Mouse (Mus musculus) embryonic facial prominence, embryonic 14.5 days (tissue): ENCODE measurements around the gene Acp2. TPM values are rescaled to one million over a fixed set of nuclear protein-coding genes. Genes with fewer than 3 reads are reported as not detected.

ENCODE experiments used
- ATAC-seq: fragments of 200-750 bp; cut with Nextera tagmentation; 2 replicates; pipeline ENCODE4 v1.8.0; 2017; ENCODE audit warnings: low read depth, moderate number of reproducible peaks, moderate TSS enrichment
- DNase-seq: peaks from one replicate; pipeline ENCODE4 v3.0.0-alpha.2; 2015; ENCODE audit warnings: low spot score
- H3K27ac ChIP-seq: fragments of 300-500 bp; sonication (generic); replicated peaks from 2 replicates; pipeline ENCODE4 v1.5.1; 2014; ENCODE audit warnings: low read depth, mild to moderate bottlenecking, low read length, moderate library complexity
- H3K27me3 ChIP-seq: fragments of 300-500 bp; sonication (generic); replicated peaks from 2 replicates; pipeline ENCODE4 v1.6.1; 2014; ENCODE audit warnings: low read length; ENCODE audit not compliant: control insufficient read depth, insufficient read depth
- H3K36me3 ChIP-seq: fragments of 300-500 bp; sonication (generic); 2 replicates; pipeline ENCODE4 v1.6.1; 2014; ENCODE audit warnings: low read length, mixed read lengths; ENCODE audit not compliant: control insufficient read depth, insufficient read depth
- H3K4me1 ChIP-seq: fragments of 300-500 bp; sonication (generic); 2 replicates; pipeline ENCODE4 v1.6.1; 2014; ENCODE audit warnings: antibody characterized with exemption, low read length; ENCODE audit not compliant: control insufficient read depth, insufficient read depth
- H3K4me2 ChIP-seq: fragments of 300-500 bp; sonication (generic); 2 replicates; pipeline ENCODE4 v1.6.1; 2014; ENCODE audit warnings: low read depth, mild to moderate bottlenecking, low read length, moderate library complexity, mixed read lengths
- H3K4me3 ChIP-seq: fragments of 300-500 bp; sonication (generic); 2 replicates; pipeline ENCODE4 v1.5.1; 2014; ENCODE audit warnings: low read depth, mild to moderate bottlenecking, low read length
- H3K9ac ChIP-seq: fragments of 300-500 bp; sonication (generic); 2 replicates; pipeline ENCODE4 v1.6.1; 2014; ENCODE audit warnings: low read depth, mild to moderate bottlenecking, low read length, moderate library complexity, mixed read lengths
- H3K9me3 ChIP-seq: fragments of 300-500 bp; sonication (generic); 2 replicates; pipeline ENCODE4 v1.6.1; 2016; ENCODE audit warnings: low read length; ENCODE audit not compliant: control insufficient read depth
- WGBS: fragments of 180-500 bp; shearing (Covaris S2); extraction: QIAGEN DNeasy Blood & Tissue Kit; methylation state at CpG from one replicate; pipeline ENCODE4 v1.1.7; 2014; 5-methylcytosine and 5-hydroxymethylcytosine counted together
- polyA plus RNA-seq: library from polyadenylated mRNA; unstranded; fragments of >200 nt; fragmentation: Nextera tagmentation; extraction: Ambion mirVana; gene quantifications from 2 replicates; pipeline ENCODE4 v1.2.1, GENCODE M21; 2014

The Acp2 gene
- polyA plus RNA-seq = 29.4 and 32.3 TPM in 2 replicates

DNA sequence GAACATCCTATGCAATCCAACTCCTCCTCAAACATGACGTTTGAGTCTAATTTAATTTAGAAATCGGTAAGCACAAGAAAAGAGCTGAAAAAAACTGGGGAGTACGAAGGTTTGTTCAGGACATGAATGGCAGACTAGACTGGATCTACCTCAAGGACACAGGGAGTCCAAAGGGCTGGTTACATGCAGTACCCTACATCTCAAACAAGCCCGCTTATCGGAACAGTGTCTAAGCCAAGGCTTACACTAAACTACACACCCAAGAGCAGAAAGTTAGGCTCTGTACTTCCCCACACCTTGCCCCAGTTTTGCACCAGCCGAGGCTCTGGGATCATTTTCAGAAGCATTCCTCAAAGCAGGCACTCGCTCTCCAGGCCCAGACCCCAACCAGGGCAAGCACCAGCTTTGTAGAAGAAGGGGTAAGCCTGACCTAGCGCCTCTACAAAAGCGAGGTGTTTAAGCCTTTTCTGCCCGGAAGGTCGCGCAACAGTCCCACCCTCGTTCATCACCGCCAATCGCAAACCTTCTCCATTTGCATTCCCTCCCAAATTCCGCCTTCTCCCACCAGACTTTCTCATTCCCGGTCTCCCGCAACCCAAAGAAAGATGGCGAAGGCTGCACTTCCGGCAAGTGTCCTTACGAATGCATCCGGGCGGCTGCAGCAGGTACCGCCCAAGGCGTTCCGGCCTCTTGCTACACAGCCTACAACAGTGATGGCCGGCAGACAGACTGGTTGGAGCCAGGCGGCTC is at the start of gene Acp2, which contains the start of gene Nr1h3:
Gene Acp2, plus strand, starts transcription at position 664 of the 750 bp plus-strand sequence.
Gene Nr1h3, minus strand, starts transcription at position 613 of the 750 bp plus-strand sequence.
- WGBS = 1% methylated on average over 27 of the region's 28 CpGs
- peak; percentile 97 for ATAC-seq
- H3K27me3 ChIP-seq = no peaks in the 10 kb centered on the region

DNA sequence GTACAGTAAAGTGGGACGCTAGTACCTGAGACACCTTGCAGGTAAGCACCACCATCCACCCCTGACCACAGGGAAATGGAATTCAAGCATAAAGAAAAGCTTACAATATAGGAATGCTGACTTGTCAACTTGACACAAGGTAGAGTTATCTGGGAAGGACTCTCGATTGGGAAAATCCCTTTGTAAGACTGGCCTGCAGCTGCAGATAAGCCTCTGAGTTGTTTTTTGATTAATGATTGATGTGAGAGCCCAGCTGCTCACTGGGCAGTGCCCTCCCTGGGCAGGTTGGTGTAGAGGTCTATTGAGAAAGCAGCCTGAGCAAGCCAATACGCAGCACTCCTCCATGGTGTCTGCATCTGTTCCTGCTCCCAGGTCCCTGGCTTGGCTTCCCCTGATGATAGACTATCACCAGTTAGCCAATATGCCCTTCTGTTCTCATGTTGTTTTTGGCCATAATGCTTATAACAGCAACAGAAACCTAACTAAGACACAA is 49.8 kb upstream of the Acp2 start:
- no peak for ATAC-seq

More for the DNA sequence above, at the start of gene Acp2, which contains the start of gene Nr1h3:
- Histone ChIP-seq H3K4me3 (peak within 1 kb of the TSS; percentile 72), H3K9ac (peak within 1 kb of the TSS; percentile 82), H3K4me1 (peaks cover 12% of the 10 kb centered on the region), H3K36me3 (peaks cover 22% of the 10 kb centered on the region), H3K27ac (peak within 1 kb of the TSS; percentile 90), H3K4me2 (peak within 1 kb of the TSS; percentile 71), H3K9me3 (no peaks in the 10 kb centered on the region)
- DNase-seq = peak; percentile 97

DNA sequence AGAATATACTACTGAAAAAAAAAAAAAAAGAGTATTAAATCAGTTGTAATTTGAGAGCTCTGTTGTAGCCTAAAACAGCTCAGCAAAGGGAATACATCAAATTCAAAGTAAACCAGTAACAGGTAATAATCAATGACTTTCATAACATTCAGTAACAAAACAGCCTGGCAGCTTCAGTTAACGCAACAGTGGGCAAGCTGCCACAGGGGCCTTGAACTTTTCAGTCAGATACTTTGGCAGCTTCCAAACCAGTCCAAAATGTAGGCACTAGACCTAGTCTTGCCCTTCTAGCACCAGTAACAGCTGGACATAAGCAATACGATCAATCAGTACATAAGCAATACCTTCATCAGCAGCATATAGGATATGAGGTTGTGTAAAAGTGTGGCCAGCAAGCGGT is 48.6 kb upstream of the Acp2 start:
- DNase-seq (no peak), ATAC-seq (no peak)
- Histone ChIP-seq H3K9me3 (no peaks in the 10 kb centered on the region), H3K4me1 (no peaks in the 10 kb centered on the region), H3K4me2 (no peak overlapping the region), H3K27ac (no peak overlapping the region), H3K4me3 (no peak overlapping the region), H3K27me3 (no peaks in the 10 kb centered on the region), H3K36me3 (peaks cover 68% of the 10 kb centered on the region), H3K9ac (no peak overlapping the region)
- WGBS = 88% methylated on average over 3 of the region's 3 CpGs

More for the DNA sequence above, 49.8 kb upstream of the Acp2 start:
- 72% methylated on average over 3 of the region's 3 CpGs for WGBS
- Histone ChIP-seq H3K27me3 (no peaks in the 10 kb centered on the region), H3K9me3 (no peaks in the 10 kb centered on the region), H3K4me2 (no peak overlapping the region), H3K4me1 (no peaks in the 10 kb centered on the region), H3K4me3 (no peak overlapping the region), H3K27ac (no peak overlapping the region), H3K36me3 (peaks cover 65% of the 10 kb centered on the region), H3K9ac (no peak overlapping the region)
- DNase-seq = no peak

DNA sequence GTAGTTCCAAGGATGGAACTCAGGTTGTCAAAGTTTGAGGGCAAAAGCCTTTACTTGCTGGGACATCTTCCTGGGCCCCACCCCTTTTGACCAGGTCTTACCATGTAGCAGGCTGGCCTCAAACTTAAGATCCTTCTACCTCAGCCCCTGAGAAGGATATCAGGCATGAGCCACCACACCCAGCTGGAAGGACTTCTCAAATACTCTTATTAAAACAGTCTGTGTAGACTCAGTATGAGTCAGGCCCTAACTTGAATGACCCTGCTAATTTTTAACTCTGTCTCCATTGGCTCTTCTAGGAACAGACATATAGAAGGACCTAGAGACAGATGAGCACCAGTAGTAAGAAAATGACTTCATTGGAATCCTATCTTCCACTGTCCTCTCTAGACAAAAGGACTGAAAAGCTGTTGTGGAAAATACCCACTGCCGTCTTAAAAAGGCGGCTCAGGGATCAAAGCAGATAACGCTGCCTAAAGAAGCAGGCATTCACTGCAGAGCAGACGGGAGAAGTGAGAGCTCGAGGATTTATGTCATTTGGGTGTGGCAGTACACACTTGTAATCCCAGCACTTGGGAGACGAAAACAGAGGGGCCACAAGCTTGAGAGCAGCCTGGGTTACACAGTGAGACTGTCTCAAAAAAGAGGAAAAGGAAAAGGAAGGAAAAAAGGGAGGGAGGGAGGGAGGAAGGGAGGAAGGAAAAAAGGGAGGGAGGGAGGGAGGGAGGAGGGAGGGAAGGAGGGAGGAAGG is 45.5 kb upstream of the Acp2 start:
- H3K4me3 ChIP-seq = no peak overlapping the region
- H3K27ac ChIP-seq = no peak overlapping the region
- no peak overlapping the region for H3K4me2 ChIP-seq
- peaks cover 67% of the 10 kb centered on the region for H3K36me3 ChIP-seq
- H3K9ac ChIP-seq = no peak overlapping the region
- H3K4me1 ChIP-seq = no peaks in the 10 kb centered on the region
- ATAC-seq (no peak), DNase-seq (no peak)
- no peaks in the 10 kb centered on the region for H3K27me3 ChIP-seq
- 57% methylated on average over 6 of the region's 6 CpGs for WGBS
- no peaks in the 10 kb centered on the region for H3K9me3 ChIP-seq

DNA sequence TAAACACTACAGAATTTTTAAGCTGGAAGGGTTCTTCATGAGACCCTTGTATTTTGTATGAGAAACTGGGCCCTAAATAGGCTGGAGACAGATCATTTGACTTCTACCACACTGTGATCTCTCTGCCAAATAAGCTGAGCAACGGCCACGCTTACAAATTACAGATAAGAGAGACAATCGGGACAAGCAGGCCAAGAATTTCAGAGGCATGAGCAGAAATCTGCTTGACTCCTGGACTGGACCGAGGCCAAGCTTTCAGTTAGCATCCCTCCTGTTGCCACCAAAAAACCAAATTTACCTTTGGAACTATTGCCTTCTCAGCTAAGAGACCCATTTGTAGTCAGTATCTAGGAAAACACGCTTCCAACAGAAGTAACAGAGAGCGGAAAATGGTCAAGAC is 42.1 kb upstream of the Acp2 start:
- Histone ChIP-seq H3K9me3 (no peaks in the 10 kb centered on the region), H3K4me1 (no peaks in the 10 kb centered on the region), H3K27me3 (no peaks in the 10 kb centered on the region), H3K27ac (no peak overlapping the region), H3K9ac (no peak overlapping the region), H3K36me3 (peaks cover 57% of the 10 kb centered on the region), H3K4me2 (no peak overlapping the region), H3K4me3 (no peak overlapping the region)
- 86% methylated on average over 6 of the region's 6 CpGs for WGBS
- no peak for DNase-seq
- ATAC-seq = no peak

DNA sequence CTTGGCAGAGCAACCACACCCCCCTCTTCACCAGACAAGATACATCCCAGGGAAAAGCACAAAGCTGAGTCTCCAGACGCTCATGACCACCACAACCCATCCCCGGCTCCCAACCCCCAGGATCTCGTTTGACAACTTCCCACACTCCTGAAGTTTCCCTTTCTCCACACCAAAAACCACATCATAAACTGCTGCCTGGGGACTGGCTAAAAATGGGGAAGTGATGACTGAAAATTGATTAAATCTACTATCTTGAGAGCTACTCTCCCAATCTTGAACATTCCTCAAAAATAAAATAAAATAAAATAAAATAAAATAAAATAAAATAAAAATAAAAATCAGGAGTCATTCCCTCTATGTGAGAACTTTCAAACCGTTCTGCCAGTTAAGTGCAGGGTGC is 39.7 kb upstream of the Acp2 start:
- H3K4me2 ChIP-seq = no peak overlapping the region
- no peak overlapping the region for H3K4me3 ChIP-seq
- H3K27ac ChIP-seq = no peak overlapping the region
- ATAC-seq = no peak
- no peak for DNase-seq
- no peaks in the 10 kb centered on the region for H3K9me3 ChIP-seq
- no peaks in the 10 kb centered on the region for H3K4me1 ChIP-seq
- no peaks in the 10 kb centered on the region for H3K27me3 ChIP-seq
- peaks cover 57% of the 10 kb centered on the region for H3K36me3 ChIP-seq
- 75% methylated on average over 4 of the region's 4 CpGs for WGBS
- H3K9ac ChIP-seq = no peak overlapping the region

DNA sequence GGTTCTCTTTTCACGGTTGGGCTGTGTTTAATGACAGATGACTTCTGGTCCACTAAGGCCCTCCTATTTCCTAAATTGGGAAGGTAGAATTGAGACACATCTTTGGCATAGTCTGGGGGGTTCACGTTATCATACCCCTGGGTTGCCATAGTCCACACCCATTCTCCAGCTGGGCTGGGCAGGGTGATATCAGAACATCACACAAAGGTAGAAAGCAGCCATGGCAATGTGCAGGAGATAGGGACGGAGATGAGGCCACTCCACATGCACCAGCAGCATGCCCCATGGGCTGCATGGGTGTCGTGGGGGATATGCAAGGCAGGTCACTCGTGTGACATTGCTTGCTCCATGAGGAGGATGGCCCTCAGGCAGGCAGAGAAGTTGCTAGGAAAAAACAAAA is 39.2 kb upstream of the Acp2 start:
- no peak for DNase-seq
- no peak for ATAC-seq
- Histone ChIP-seq H3K4me2 (no peak overlapping the region), H3K27ac (no peak overlapping the region), H3K9ac (no peak overlapping the region), H3K9me3 (no peaks in the 10 kb centered on the region), H3K36me3 (peaks cover 54% of the 10 kb centered on the region), H3K4me1 (no peaks in the 10 kb centered on the region), H3K27me3 (no peaks in the 10 kb centered on the region), H3K4me3 (no peak overlapping the region)
- 81% methylated on average over 5 of the region's 5 CpGs for WGBS

DNA sequence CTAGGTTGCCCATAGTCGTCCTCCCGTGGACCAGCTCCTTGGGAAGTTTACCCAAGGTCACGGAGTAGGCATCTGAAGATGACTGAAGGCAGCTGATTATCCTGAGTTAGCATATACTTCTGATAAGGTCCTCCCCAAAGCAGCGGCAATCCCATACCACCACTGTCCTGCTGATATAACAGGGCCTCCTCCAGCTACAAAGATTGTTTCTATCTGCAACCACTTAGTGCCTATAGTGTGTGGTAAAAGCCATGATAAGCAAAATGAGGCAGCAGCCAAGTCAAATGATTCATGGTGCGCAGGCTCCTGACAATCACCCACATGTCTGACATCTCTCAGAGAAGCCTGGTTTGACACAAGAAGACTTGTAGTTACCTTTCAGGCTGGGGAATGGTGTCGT is 37.7 kb upstream of the Acp2 start:
- Histone ChIP-seq H3K9me3 (no peaks in the 10 kb centered on the region), H3K9ac (no peak overlapping the region), H3K4me3 (no peak overlapping the region), H3K4me2 (no peak overlapping the region), H3K4me1 (no peaks in the 10 kb centered on the region), H3K36me3 (peaks cover 59% of the 10 kb centered on the region), H3K27me3 (no peaks in the 10 kb centered on the region), H3K27ac (no peak overlapping the region)
- 84% methylated on average over 6 of the region's 6 CpGs for WGBS
- ATAC-seq (no peak), DNase-seq (no peak)
